Mouse (Mus musculus) lung, adult 2 months (tissue): ENCODE data around the gene Snrk.

Experiments
- CTCF ChIP-seq: fragments of 200-500 bp; IDR thresholded peaks from 2 replicates; pipeline ENCODE4 v1.5.1; 2011; ENCODE audit warnings: mild to moderate bottlenecking, low read length, control low read depth; ENCODE audit not compliant: insufficient read depth
- POLR2A ChIP-seq: fragments of 200-500 bp; IDR thresholded peaks from 2 replicates; pipeline ENCODE4 v1.6.1; 2011; ENCODE audit warnings: low read depth, mild to moderate bottlenecking, control low read depth, low read length, borderline replicate concordance; ENCODE audit errors: extremely low read depth

- no peak for TF ChIP-seq CTCF
- no peak for TF ChIP-seq POLR2A
These were observed 91.2 kb downstream of the Snrk start for GRCm38 (mm10) chr9:122208311-122208710.
